Mouse (Mus musculus) cortical plate, adult 2 months (tissue): ENCODE results near the gene Spryd7.

ENCODE experiments used
- CTCF ChIP-seq: fragments of 200-500 bp; IDR thresholded peaks from 2 replicates; pipeline ENCODE4 v1.5.1; 2011; ENCODE audit warnings: mild to moderate bottlenecking, control low read depth, low read length; ENCODE audit not compliant: insufficient read depth; ENCODE audit errors: extremely low read depth
- POLR2A ChIP-seq: fragments of 200-500 bp; IDR thresholded peaks from 2 replicates; pipeline ENCODE4 v1.6.1; 2011; ENCODE audit warnings: mild to moderate bottlenecking, low read length, control low read depth; ENCODE audit not compliant: insufficient read depth; ENCODE audit errors: extremely low read depth

GRCm38 (mm10) chr14:61535811-61536210, 20.9 kb downstream of the Spryd7 start:
- TF ChIP-seq CTCF (no peak), POLR2A (no peak)
